Mouse (Mus musculus): ENCODE measurements around the gene Smyd5.
A peak's percentile ranks its signal among the peaks of the same experiment; 100 is the strongest.

Smyd5 gene

GRCm38 (mm10) chr6:85431842-85432431 lies at the start of gene Smyd5:
Smyd5 (plus strand) TSS chr6:85431989.
- DNase-seq (ENCODE audit: low read depth, low spot score) = no peak

DNA sequence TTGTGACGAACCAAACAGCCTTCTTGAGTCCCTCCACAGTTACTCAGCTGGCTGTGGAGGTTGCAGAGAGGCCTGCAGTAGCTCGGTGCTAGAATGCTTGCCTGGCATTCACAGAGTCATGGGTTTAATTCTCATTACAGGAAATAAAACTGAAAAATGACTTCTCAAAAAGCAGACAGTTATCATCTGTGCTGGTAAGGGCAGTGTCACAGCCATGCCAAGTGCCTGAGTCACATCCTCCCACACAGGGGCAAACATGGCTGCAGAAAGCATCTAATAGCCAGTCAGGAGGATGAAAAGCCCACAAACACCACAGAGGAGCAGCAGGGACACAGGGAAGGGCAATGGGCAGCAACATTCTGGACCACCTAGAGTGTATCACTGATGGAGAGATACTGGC lies 49.0 kb upstream of the Smyd5 start:
- DNase-seq (ENCODE audit: low read depth, low spot score) = no peak

DNA sequence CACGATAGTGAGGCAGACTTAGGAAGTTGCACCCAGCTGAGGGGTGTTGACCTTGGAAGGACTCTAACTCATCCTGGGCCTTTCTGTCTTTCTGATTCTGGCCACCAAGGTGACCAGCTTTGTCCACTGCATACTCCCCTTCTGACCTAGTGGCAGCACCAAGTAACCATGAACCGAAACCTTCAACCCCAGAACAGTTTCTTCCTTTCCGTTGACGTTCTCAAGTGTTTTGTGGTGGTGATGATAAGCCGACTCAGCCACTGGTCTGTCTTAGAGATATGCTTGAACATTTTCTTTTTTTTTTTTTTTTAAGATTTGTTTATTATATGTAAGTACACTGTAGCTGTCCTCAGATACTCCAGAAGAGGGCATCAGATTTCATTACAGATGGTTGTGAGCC lies 43.2 kb upstream of the Smyd5 start:
- DNase-seq (ENCODE audit: low read depth, low spot score) = no peak

GRCm38 (mm10) chr6:85391803-85392202 lies 40.0 kb upstream of the Smyd5 start:
- DNase-seq (ENCODE audit: low read depth, low spot score) = no peak

- no peak for DNase-seq (ENCODE audit: low read depth, low spot score)
Observed at GRCm38 (mm10) chr6:85395360-85395759, 36.4 kb upstream of the Smyd5 start.

GRCm38 (mm10) chr6:85397165-85397564 lies 34.6 kb upstream of the Smyd5 start:
- no peak for DNase-seq (ENCODE audit: low read depth, low spot score)

GRCm38 (mm10) chr6:85399715-85400114 lies 32.1 kb upstream of the Smyd5 start:
- DNase-seq (ENCODE audit: low read depth, low spot score) = no peak

DNA sequence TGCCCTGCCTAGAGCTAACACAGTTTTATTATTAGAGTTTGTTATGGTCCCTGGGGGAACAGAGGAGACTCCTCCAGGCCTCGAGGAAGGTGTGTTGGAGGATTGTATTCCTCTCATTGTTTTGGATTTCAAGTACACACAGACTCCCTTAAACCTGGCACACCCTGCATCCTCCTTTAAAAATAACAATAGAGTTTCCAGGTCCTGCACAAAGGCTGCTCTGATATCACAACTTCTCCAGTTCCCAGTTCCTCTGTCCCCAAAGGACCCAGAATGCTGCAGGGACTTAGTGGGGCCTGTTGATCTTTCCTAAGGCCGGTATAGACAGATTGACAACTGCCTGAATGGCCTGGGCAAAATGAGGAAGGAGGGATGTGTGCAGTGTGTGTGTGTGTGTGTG lies 29.2 kb upstream of the Smyd5 start:
- no peak for DNase-seq (ENCODE audit: low read depth, low spot score)

GRCm38 (mm10) chr6:85403039-85403438 lies 28.8 kb upstream of the Smyd5 start:
- no peak for DNase-seq (ENCODE audit: low read depth, low spot score)

- peak; percentile 78 for DNase-seq (ENCODE audit: low read depth, low spot score)
Observed at GRCm38 (mm10) chr6:85409003-85409402, 22.8 kb upstream of the Smyd5 start.

- peak; percentile 77 for DNase-seq (ENCODE audit: low read depth, low spot score)
Observed at GRCm38 (mm10) chr6:85410771-85411273, 21.0 kb upstream of the Smyd5 start.

GRCm38 (mm10) chr6:85415829-85416228 lies 16.0 kb upstream of the Smyd5 start:
- no peak for DNase-seq (ENCODE audit: low read depth, low spot score)

GRCm38 (mm10) chr6:85419150-85419549 lies 12.6 kb upstream of the Smyd5 start:
- DNase-seq (ENCODE audit: low read depth, low spot score) = no peak

DNA sequence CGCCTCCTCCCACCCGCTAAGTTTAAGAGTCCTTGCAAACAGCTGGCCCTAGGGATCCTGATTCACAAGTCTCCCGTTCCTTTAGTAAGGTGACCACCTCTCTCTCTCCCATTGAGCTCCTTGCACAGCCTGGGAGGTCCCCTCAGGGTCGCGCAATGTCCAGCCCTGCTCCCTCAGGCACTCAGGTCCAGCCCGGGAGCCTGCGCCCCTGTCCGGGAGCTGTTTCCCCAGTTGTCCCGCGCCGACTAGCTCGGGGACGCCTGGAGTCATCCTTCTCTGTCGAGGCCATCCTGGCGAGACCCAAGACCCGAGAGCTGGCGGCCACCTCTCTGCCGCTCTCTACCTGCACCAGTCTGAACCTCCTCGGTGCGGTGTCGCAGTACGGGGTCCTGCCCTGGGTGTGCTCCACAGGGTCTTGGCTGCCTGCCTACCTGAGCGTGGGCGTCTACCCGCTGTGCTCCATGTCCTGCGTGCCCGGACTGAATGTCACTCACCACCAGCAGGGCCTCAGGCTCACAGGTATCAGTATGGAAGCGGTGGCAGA lies 7.9 kb upstream of the Smyd5 start, which contains the start of gene Noto:
Gene Noto, plus strand, starts transcription at position 51 of the 544 bp plus-strand sequence.
- DNase-seq (ENCODE audit: low read depth, low spot score) = no peak

- no peak for DNase-seq (ENCODE audit: low read depth, low spot score)
Observed at GRCm38 (mm10) chr6:85431274-85431841, 431 bp upstream of the Smyd5 start.

GRCm38 (mm10) chr6:85433865-85434264 lies 2.1 kb downstream of the Smyd5 start:
- DNase-seq (ENCODE audit: low read depth, low spot score) = no peak

- DNase-seq (ENCODE audit: low read depth, low spot score) = no peak
Observed at GRCm38 (mm10) chr6:85436204-85436603, 4.4 kb downstream of the Smyd5 start.

DNA sequence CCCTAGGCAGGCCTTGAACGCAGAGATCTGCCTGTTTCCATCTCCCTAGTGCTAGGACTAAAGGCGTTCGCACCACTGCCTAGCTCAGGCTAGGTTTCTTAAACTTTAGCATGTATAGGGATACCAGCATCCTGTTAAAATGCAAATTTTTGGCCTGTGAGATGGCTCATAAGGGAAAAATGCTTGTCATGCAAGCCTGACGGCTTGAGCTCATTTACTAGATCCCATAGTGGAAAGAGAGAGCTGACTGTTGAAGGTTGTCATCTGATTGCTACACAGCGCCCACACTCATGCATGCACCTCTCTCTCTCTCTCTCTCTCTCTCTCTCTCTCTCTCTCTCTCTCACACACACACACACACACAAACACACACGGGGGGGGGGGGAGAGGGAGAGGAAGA lies 4.8 kb downstream of the Smyd5 start:
- no peak for DNase-seq (ENCODE audit: low read depth, low spot score)

DNA sequence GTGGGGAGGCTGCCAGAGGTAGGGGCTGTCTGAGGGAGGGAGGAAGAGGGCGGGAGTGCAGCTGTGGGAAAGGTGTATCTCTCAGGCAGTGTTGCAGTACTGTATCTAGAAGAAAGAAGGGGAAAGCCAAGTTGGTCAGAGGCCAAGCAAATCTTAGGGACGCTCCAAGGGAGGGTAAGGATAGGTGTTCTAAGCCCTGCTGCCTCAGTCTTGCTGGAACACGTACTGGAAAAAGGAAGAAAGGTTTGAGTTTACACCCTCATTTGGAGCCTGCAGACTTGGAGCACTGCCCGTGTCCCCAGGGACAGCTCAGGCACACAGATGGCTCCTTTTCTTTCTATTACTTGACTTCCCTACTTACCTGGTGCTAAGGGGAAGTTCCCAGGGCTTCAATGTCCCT lies 9.4 kb downstream of the Smyd5 start:
- DNase-seq (ENCODE audit: low read depth, low spot score) = no peak

DNA sequence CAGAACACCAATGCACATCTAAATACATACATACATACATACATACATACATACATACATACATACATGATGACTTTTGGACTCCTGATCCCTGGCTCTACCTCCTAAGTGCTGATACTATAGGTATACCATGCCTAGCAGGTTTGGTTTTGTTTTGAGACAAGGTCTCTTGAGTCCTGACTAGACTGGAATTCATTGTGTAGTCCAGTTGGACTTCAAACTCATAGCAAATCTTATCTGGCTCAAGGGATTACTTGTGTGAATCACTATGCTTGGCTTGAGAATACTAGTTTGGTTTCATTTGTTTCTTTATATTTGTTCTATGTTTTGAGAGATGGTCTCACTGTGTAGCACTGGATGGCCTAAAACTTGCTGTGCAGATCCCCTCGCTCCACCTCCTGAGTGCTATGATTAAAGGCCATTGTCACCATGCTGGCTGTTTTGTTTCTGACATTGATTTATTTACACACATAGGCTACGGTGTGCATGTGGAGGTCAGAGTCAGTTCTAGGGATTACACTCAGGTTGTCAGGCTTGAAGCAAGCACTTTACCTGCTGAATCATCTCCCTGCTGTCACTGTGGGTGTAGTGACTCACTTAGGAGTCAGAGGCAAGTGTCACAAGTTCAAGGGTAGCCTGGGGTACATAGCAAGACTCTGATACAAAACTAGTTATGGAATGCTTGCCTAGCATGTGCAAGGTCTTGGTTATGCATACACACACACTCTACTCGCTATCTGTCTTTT lies 11.9 kb downstream of the Smyd5 start:
- no peak for DNase-seq (ENCODE audit: low read depth, low spot score)

DNA sequence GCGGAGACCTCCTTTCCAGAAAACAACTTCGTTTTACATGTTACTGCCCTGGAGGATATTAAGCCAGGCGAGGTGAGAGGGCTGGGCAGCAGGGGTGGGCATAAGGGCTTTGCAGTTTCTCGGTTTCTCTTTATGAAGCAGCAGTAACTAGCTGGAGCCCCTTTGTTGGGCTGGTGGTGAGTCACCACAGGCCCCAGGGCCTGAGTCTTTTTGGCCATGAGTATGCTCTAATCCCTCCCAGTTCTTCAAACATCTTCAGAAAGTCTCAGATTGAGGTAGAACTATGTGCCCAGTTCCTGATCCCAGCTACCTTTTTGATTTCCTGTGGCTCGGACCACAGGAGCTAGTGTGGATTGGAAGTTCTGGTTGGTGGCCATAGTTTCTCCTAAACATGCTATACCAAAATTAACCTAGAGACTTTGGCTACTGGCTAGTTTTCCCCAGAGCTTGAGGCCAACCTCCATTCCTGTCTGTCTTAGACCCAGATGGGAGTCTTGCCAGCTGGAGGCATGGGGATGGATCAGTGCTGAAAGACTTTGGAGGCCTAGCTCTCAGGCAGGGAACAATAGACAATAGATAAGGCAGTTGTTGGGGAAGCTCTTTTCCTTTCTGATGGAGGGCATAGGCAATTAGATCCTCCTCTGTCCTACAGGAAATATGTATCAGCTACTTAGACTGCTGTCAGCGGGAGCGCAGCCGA lies 12.6 kb downstream of the Smyd5 start:
- no peak for DNase-seq (ENCODE audit: low read depth, low spot score)

DNA sequence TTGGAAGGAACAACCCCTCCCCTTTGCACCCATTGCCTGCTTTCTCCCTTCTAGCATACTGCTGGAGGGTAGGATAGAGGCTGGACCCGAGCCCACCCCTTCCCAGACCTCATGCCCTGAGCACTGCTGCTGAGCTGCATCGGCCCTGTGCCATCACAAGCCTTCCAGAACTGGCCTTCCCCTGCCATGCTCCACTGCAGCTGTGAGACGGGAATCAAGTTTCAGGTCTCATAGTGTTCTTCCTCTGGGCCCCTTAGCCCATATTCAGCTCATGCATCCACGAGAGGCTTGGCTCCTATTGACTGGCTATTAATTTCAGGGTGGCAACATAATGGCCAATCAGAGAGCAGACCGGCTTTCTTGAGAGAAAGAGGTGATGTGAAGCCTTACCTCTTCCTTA lies 13.5 kb downstream of the Smyd5 start:
- DNase-seq (ENCODE audit: low read depth, low spot score) = no peak

All from retina, postnatal 7 days (tissue).